Mouse (Mus musculus): ENCODE results near the gene Zfp865.

DNA sequence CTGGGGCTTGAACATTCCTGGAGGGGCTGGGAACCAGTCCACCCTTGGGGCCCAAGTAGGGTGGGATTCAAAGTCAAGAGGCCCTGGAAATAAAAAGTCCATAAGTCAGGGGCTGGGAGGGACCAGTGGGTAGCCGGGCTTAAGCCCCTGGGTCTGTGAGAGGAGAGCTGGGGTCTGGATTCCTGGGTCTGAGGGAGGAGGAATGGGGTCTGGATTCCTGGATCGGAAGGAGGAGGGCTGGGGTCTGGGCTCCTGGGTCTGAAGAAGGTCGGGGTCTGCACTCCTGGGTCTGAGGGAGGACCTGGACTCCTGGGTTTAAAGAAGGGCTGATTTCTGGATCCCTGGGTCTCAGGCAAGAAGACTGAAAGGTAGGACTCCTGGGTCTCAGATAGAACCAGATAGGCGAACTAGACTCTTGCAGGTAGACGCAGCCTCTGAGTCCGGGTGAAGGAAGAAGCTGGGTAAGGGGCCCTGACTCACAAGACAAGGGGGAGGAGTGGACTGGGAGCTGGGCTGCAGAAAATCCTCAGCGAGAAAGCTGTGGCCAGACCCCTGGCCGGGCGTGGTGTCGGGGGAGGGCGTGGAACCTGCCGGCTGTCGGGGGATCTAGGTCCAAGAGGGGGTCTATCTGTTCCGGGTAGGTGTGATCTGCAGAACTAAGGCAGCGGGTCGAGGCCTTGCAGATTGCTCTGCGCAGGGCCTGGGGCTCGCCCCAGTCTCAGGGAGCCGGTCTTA lies 24.7 kb upstream of the Zfp865 start:
- no peak for TF ChIP-seq CTCF (IDR thresholded peaks at IDR 0.05; ENCODE audit: borderline replicate concordance, extremely low read depth, insufficient read depth, insufficient read length)
- no peak for TF ChIP-seq POLR2A (IDR thresholded peaks at IDR 0.05; ENCODE audit: borderline replicate concordance, extremely low read depth, insufficient read depth, insufficient read length, poor library complexity, severe bottlenecking)
